In the genomic region with DNA sequence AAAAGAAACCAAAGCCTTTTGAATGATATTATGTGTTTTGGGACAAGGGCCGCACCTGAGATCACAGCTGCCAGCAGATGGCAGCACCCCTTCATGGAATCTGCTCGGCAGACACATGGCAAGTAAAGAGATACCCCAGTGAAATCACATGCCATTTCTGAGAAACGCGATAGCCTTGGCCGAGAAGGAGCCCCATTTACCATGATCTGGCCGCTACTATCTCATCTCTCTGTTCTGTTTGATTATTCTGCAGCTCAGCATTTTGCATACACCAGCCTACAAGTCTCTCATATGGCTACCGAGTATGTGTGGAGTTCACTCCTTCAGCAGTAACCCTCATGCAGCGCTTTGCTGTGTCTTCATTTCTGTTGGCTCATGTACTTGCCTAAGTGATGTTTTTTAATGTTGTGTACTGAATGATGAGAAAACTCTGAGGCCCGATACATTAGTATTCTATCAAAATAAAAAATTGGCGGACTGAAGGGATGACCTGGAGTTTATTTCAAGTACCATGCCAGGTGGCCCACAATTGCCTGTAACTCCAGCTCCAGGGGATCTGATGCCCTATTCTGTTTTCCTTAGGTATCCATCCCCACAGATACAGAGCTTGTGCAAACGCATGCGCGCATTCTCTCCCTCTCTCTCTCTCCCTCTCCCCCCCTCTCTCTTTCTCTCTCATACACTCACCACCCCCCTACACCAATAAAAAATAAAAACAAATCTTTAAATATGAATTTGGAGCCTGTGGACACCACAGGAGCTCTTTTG, we compare ENCODE assay signal across 8 mouse cellular contexts.
DNase-seq lines count a peak whose midpoint lies in the region; ATAC-seq and TF ChIP-seq lines count a peak whose summit lies in the region.

No protein-coding gene starts in this region.

- no peak for TF ChIP-seq POLR2A in myocyte (IDR thresholded peaks at IDR 0.05; ENCODE audit: insufficient read length, low read depth)

- no peak for ATAC-seq in liver, embryonic 12.5 days
- ATAC-seq in limb, embryonic 11.5 days (ENCODE audit: insufficient number of reproducible peaks, low FRiP score, low TSS enrichment, low read depth) = no peak

- no peaks in the 10 kb centered on the region for H3K79me2 ChIP-seq in myocyte (ENCODE audit: control insufficient read depth, insufficient read depth)

- H3K4me1 ChIP-seq in liver, embryonic 12.5 days = no peaks in the 10 kb centered on the region
- no peaks in the 10 kb centered on the region for H3K4me1 ChIP-seq in limb, embryonic 11.5 days (ENCODE audit: control insufficient read depth, insufficient read depth, low read length)

- H3K4me3 ChIP-seq in liver, embryonic 12.5 days = no peak overlapping the region
- no peak overlapping the region for H3K4me3 ChIP-seq in limb, embryonic 11.5 days (ENCODE audit: low read depth, low read length)
- no peak overlapping the region for H3K4me3 ChIP-seq in myocyte

- H3ac ChIP-seq in myocyte (ENCODE audit: control insufficient read depth, insufficient read length) = no peak overlapping the region

- DNase-seq in liver = peak; percentile 62
- DNase-seq in embryo, embryonic 9.5 days (ENCODE audit: extremely low spot score) = peak; percentile 82
- peak; percentile 45 to 78 for DNase-seq in heart, adult 18-20 months
- peak; percentile 20 to 65 for DNase-seq in kidney, adult 8-10 months
- peak; percentile 89 for DNase-seq in limb, embryonic 11.5 days (ENCODE audit: low spot score)
- peak; percentile 59 to 66 for DNase-seq in spleen, postnatal 36 days (ENCODE audit: low spot score in 2 of 2)

- WGBS in liver, embryonic 12.5 days (ENCODE audit: insufficient replicate concordance) = 39% methylated on average over 13 of the region's 13 CpGs
- 45% methylated on average over 13 of the region's 13 CpGs for WGBS in limb, embryonic 11.5 days

- no peak overlapping the region for H3K9ac ChIP-seq in liver, embryonic 12.5 days
- no peak overlapping the region for H3K9ac ChIP-seq in limb, embryonic 11.5 days (ENCODE audit: low read length)

- H3K27ac ChIP-seq in liver, embryonic 12.5 days = no peak overlapping the region
- no peak overlapping the region for H3K27ac ChIP-seq in limb, embryonic 11.5 days (replicated peaks; ENCODE audit: low read depth, low read length)

- H3K4me2 ChIP-seq in liver, embryonic 12.5 days = no peak overlapping the region
- no peak overlapping the region for H3K4me2 ChIP-seq in limb, embryonic 11.5 days (ENCODE audit: low read depth, severe bottlenecking)
- H3K4me2 ChIP-seq in myocyte (ENCODE audit: low read depth) = peak overlapping the region; percentile 81

- peaks cover 8% of the 10 kb centered on the region; the same call in 1 of the 2 replicates for H3K9me3 ChIP-seq in liver, embryonic 12.5 days (replicated peaks)
- 0 out of 2 replicates have a peak, but pooled peaks cover 2% of the 10 kb centered on the region for H3K9me3 ChIP-seq in limb, embryonic 11.5 days (ENCODE audit: control insufficient read depth, low read length)

- no peaks in the 10 kb centered on the region for H3K27me3 ChIP-seq in liver, embryonic 12.5 days (replicated peaks)
- H3K27me3 ChIP-seq in limb, embryonic 11.5 days (ENCODE audit: control insufficient read depth, insufficient read depth, low read length) = no peaks in the 10 kb centered on the region
- H3K27me3 ChIP-seq in myocyte (ENCODE audit: control insufficient read depth, insufficient read depth, insufficient read length) = no peaks in the 10 kb centered on the region

- no peaks in the 10 kb centered on the region for H3K36me3 ChIP-seq in liver, embryonic 12.5 days
- H3K36me3 ChIP-seq in limb, embryonic 11.5 days (ENCODE audit: control insufficient read depth, insufficient read depth, low read length) = no peaks in the 10 kb centered on the region
- no peaks in the 10 kb centered on the region for H3K36me3 ChIP-seq in myocyte (ENCODE audit: control insufficient read depth, insufficient read depth)

TF ChIP-seq in myocyte, 11 proteins besides CTCF, POLR2A, EP300 and RAD21:
- TF ChIP-seq POLR2AphosphoS2 (IDR thresholded peaks at IDR 0.05; ENCODE audit: insufficient read length, low read depth) = no peak
- peak; percentile 29 for TF ChIP-seq USF1 (IDR thresholded peaks at IDR 0.05; ENCODE audit: low read depth)
TF ChIP-seq in myocyte: peak in this region for 1.
